Comparison of ENCODE assay signal across 8 mouse cellular contexts in genomic region chr17:24887291-24888080, GRCm38 (mm10). TPM values are rescaled to one million over a fixed set of nuclear protein-coding genes. Genes with fewer than 3 reads are reported as not detected.
DNase-seq lines count a peak whose midpoint lies in the region; ATAC-seq and TF ChIP-seq lines count a peak whose summit lies in the region.

No protein-coding gene starts in this region.

- H3K27ac ChIP-seq in liver, embryonic 16.5 days (ENCODE audit: low read length), result peak overlapping the region; percentile 92

- TF ChIP-seq POLR2A in lung, adult 2 months (IDR thresholded peaks at IDR 0.05; ENCODE audit: borderline replicate concordance, extremely low read depth, low read depth, low read length), result peak; percentile 13; the same call in 1 of the 2 replicates

- peak overlapping the region; percentile 75 for H3K4me2 ChIP-seq in liver, embryonic 16.5 days (ENCODE audit: low read depth, low read length)

- H3K4me3 ChIP-seq in lung, adult 2 months (replicated peaks; ENCODE audit: extremely low read depth, low read depth, low read length), result peak overlapping the region; percentile 63
- peak overlapping the region; percentile 94 for H3K4me3 ChIP-seq in liver, embryonic 16.5 days (ENCODE audit: low read depth, low read length)

- no peak for TF ChIP-seq CTCF in lung, adult 2 months (IDR thresholded peaks at IDR 0.05; ENCODE audit: insufficient read depth, low read length)

- H3K9ac ChIP-seq in liver, embryonic 16.5 days (ENCODE audit: low read depth, low read length), result peak overlapping the region; percentile 98

- no peak for ATAC-seq in liver, embryonic 16.5 days (ENCODE audit: low read depth)

- no peaks in the 10 kb centered on the region for H3K9me3 ChIP-seq in liver, embryonic 16.5 days (replicated peaks; ENCODE audit: control insufficient read depth, low read length)

- H3K4me1 ChIP-seq in lung, adult 2 months (ENCODE audit: control insufficient read depth, insufficient read depth, low read length), result peaks cover 9% of the 10 kb centered on the region; the same call in 1 of the 2 replicates
- peaks cover 28% of the 10 kb centered on the region for H3K4me1 ChIP-seq in liver, embryonic 16.5 days (ENCODE audit: control insufficient read depth, low read depth, low read length)

- 56% methylated on average over 18 of the region's 18 CpGs for WGBS in lung, adult 2 months
- WGBS in liver, embryonic 16.5 days (ENCODE audit: insufficient replicate concordance), result 54% methylated on average over 18 of the region's 18 CpGs

- intact Hi-C loops in gastrocnemius, postnatal 36 days (cut with DNase I), result no loop called here

- H3K36me3 ChIP-seq in liver, embryonic 16.5 days (ENCODE audit: control insufficient read depth, insufficient read depth), result peaks cover 53% of the 10 kb centered on the region

- H3K27me3 ChIP-seq in liver, embryonic 16.5 days (ENCODE audit: control insufficient read depth, insufficient read depth, low read depth, low read length), result no peaks in the 10 kb centered on the region

- DNase-seq in lung, adult 2 months, result no peak
- DNase-seq in lung, postnatal 25 days (ENCODE audit: low spot score), result no peak
- DNase-seq in brain, adult 2 months (ENCODE audit: low read depth, low spot score), result peak; percentile 49
- DNase-seq in gonadal fat pad, adult 2 months (ENCODE audit: low read depth), result peak; percentile 68
- DNase-seq in right cerebral cortex, postnatal 25 days, result no peak
- DNase-seq in gastrocnemius, postnatal 36 days, result no peak
- no peak for DNase-seq in testis, postnatal 14 days (ENCODE audit: low spot score)

RNA-seq across cellular contexts. Expression of gene Spsb3, which starts 1.0 kb away (rescaled TPM):
- polyA plus RNA-seq in lung, adult 2 months (2012; rRNA removed), result 76.4 and 85.4 TPM in 2 replicates
- 67.0 and 77.8 TPM in 2 replicates for polyA plus RNA-seq in gonadal fat pad, adult 2 months (2012; rRNA removed)
- 38.9 and 40.3 TPM in 2 replicates for polyA plus RNA-seq in liver, embryonic 16.5 days (2015; fragmentation: Nextera tagmentation; extraction: Ambion mirVana)
- 10 to 100 TPM; 25.4 to 31.0 TPM for total RNA-seq in gastrocnemius, postnatal 36 days (2021)

RNA-seq across cellular contexts. Expression of gene Nubp2, which starts 1.3 kb away (rescaled TPM):
- 23.6 and 36.7 TPM in 2 replicates for polyA plus RNA-seq in lung, adult 2 months (2012; rRNA removed)
- polyA plus RNA-seq in gonadal fat pad, adult 2 months (2012; rRNA removed), result 31.3 and 31.7 TPM in 2 replicates
- polyA plus RNA-seq in liver, embryonic 16.5 days (2015; fragmentation: Nextera tagmentation; extraction: Ambion mirVana), result 53.2 and 55.5 TPM in 2 replicates
- total RNA-seq in gastrocnemius, postnatal 36 days (2021), result 10 to 100 TPM; 10.0 TPM

RNA-seq across cellular contexts. Expression of gene Eme2, which starts 7.4 kb away (rescaled TPM):
- 41.1 and 48.0 TPM in 2 replicates for polyA plus RNA-seq in lung, adult 2 months (2012; rRNA removed)
- polyA plus RNA-seq in gonadal fat pad, adult 2 months (2012; rRNA removed), result 70.6 and 72.3 TPM in 2 replicates
- 12.1 and 12.2 TPM in 2 replicates for polyA plus RNA-seq in liver, embryonic 16.5 days (2015; fragmentation: Nextera tagmentation; extraction: Ambion mirVana)
- total RNA-seq in gastrocnemius, postnatal 36 days (2021), result 10 to 100 TPM in 1 of 2 experiments, 1 to 10 TPM in 1; 9.3 to 10.2 TPM

RNA-seq across cellular contexts. Expression of gene Mrps34, which starts 7.4 kb away (rescaled TPM):
- 100 and 115 TPM in 2 replicates for polyA plus RNA-seq in lung, adult 2 months (2012; rRNA removed)
- polyA plus RNA-seq in gonadal fat pad, adult 2 months (2012; rRNA removed), result 142 and 181 TPM in 2 replicates
- 48.9 and 50.7 TPM in 2 replicates for polyA plus RNA-seq in liver, embryonic 16.5 days (2015; fragmentation: Nextera tagmentation; extraction: Ambion mirVana)
- total RNA-seq in gastrocnemius, postnatal 36 days (2021), result 10 to 100 TPM; 84.6 to 90.2 TPM

RNA-seq across cellular contexts. Expression of gene Nme3, which starts 8.8 kb away (rescaled TPM):
- 55.8 and 69.4 TPM in 2 replicates for polyA plus RNA-seq in lung, adult 2 months (2012; rRNA removed)
- polyA plus RNA-seq in gonadal fat pad, adult 2 months (2012; rRNA removed), result 76.6 and 85.3 TPM in 2 replicates
- 46.7 and 54.0 TPM in 2 replicates for polyA plus RNA-seq in liver, embryonic 16.5 days (2015; fragmentation: Nextera tagmentation; extraction: Ambion mirVana)
- 10 to 100 TPM; 10.3 to 11.7 TPM for total RNA-seq in gastrocnemius, postnatal 36 days (2021)

Comparison
In these comparisons a context has a peak if more than half of its experiments do, and no peak if none do; other contexts are left out.
1. DNase-seq: peak in brain, adult 2 months (single experiment) and gonadal fat pad, adult 2 months (single experiment); none in lung, adult 2 months (single experiment), lung, postnatal 25 days (single experiment), right cerebral cortex, postnatal 25 days (single experiment), gastrocnemius, postnatal 36 days (0 of 2) and testis, postnatal 14 days (single experiment).